Mouse (Mus musculus): Measurements from ENCODE around the gene Hoxa5. TPM values are rescaled to one million over a fixed set of nuclear protein-coding genes. Genes with fewer than 3 reads are reported as not detected.

The Hoxa5 gene
- total and polyA plus RNA-seq, 3 experiments, result 0.26 to 0.96 (median 0.45) TPM

GRCm38 (mm10) chr6:52202362-52203120, 1.8 kb downstream of the Hoxa5 start:
- no peak overlapping the region; the same call in 1 of the 2 replicates for H3K27ac ChIP-seq
- peak overlapping the region; percentile 53 for H3K4me3 ChIP-seq
- peaks cover 32% of the 10 kb centered on the region for H3K27me3 ChIP-seq (ENCODE audit: control insufficient read depth, insufficient read depth, low read length)
- 18% methylated on average over 22 of the region's 22 CpGs for WGBS
- no peaks in the 10 kb centered on the region for H3K79me2 ChIP-seq (replicated peaks; ENCODE audit: control insufficient read depth, insufficient read depth, low read length)
- H3K36me3 ChIP-seq (ENCODE audit: control insufficient read depth, insufficient read depth, low read length), result no peaks in the 10 kb centered on the region
- H3K9ac ChIP-seq (ENCODE audit: low read depth, low read length), result no peak overlapping the region
- no peaks in the 10 kb centered on the region for H3K4me1 ChIP-seq (ENCODE audit: control insufficient read depth, insufficient read depth, low read length)
- no peak for DNase-seq
- TF ChIP-seq CTCF (IDR thresholded peaks at IDR 0.05) (no peak), POLR2A (IDR thresholded peaks at IDR 0.05; ENCODE audit: insufficient read depth, low read depth, low read length) (no peak), EP300 (IDR thresholded peaks at IDR 0.05; ENCODE audit: insufficient read depth, low read depth, low read length) (no peak)
- intact Hi-C loops (cut with DNase I), result no loop called here

GRCm38 (mm10) chr6:52201269-52201668, 3.1 kb downstream of the Hoxa5 start:
- H3K9ac ChIP-seq (ENCODE audit: low read depth, low read length), result no peak overlapping the region
- H3K4me1 ChIP-seq (ENCODE audit: control insufficient read depth, insufficient read depth, low read length), result no peaks in the 10 kb centered on the region
- H3K79me2 ChIP-seq (replicated peaks; ENCODE audit: control insufficient read depth, insufficient read depth, low read length), result no peaks in the 10 kb centered on the region
- intact Hi-C loops (cut with DNase I), result no loop called here
- H3K36me3 ChIP-seq (ENCODE audit: control insufficient read depth, insufficient read depth, low read length), result no peaks in the 10 kb centered on the region
- H3K27me3 ChIP-seq (ENCODE audit: control insufficient read depth, insufficient read depth, low read length), result peaks cover 31% of the 10 kb centered on the region
- 55% methylated on average over 1 of the region's 1 CpGs for WGBS
- TF ChIP-seq EP300 (IDR thresholded peaks at IDR 0.05; ENCODE audit: insufficient read depth, low read depth, low read length) (no peak), CTCF (IDR thresholded peaks at IDR 0.05) (no peak), POLR2A (IDR thresholded peaks at IDR 0.05; ENCODE audit: insufficient read depth, low read depth, low read length) (no peak)
- no peak overlapping the region for H3K27ac ChIP-seq
- H3K4me3 ChIP-seq, result no peak overlapping the region
- DNase-seq, result no peak

GRCm38 (mm10) chr6:52200751-52201250, 3.6 kb downstream of the Hoxa5 start:
- H3K9ac ChIP-seq (ENCODE audit: low read depth, low read length), result no peak overlapping the region
- no peak for DNase-seq
- peaks cover 29% of the 10 kb centered on the region for H3K27me3 ChIP-seq (ENCODE audit: control insufficient read depth, insufficient read depth, low read length)
- intact Hi-C loops (cut with DNase I), result no loop called here
- no peaks in the 10 kb centered on the region for H3K79me2 ChIP-seq (replicated peaks; ENCODE audit: control insufficient read depth, insufficient read depth, low read length)
- no peaks in the 10 kb centered on the region for H3K4me1 ChIP-seq (ENCODE audit: control insufficient read depth, insufficient read depth, low read length)
- H3K36me3 ChIP-seq (ENCODE audit: control insufficient read depth, insufficient read depth, low read length), result no peaks in the 10 kb centered on the region
- 41% methylated on average over 10 of the region's 10 CpGs for WGBS
- no peak overlapping the region for H3K4me3 ChIP-seq
- H3K27ac ChIP-seq, result no peak overlapping the region
- TF ChIP-seq EP300 (IDR thresholded peaks at IDR 0.05; ENCODE audit: insufficient read depth, low read depth, low read length) (no peak), CTCF (IDR thresholded peaks at IDR 0.05) (no peak), POLR2A (IDR thresholded peaks at IDR 0.05; ENCODE audit: insufficient read depth, low read depth, low read length) (no peak)

GRCm38 (mm10) chr6:52200073-52200750, 4.2 kb downstream of the Hoxa5 start:
- TF ChIP-seq EP300 (IDR thresholded peaks at IDR 0.05; ENCODE audit: insufficient read depth, low read depth, low read length) (no peak), POLR2A (IDR thresholded peaks at IDR 0.05; ENCODE audit: insufficient read depth, low read depth, low read length) (no peak), CTCF (IDR thresholded peaks at IDR 0.05) (no peak)
- Histone ChIP-seq H3K9ac (ENCODE audit: low read depth, low read length) (no peak overlapping the region), H3K27me3 (ENCODE audit: control insufficient read depth, insufficient read depth, low read length) (peaks cover 26% of the 10 kb centered on the region), H3K79me2 (replicated peaks; ENCODE audit: control insufficient read depth, insufficient read depth, low read length) (no peaks in the 10 kb centered on the region), H3K27ac (no peak overlapping the region), H3K4me3 (no peak overlapping the region), H3K36me3 (ENCODE audit: control insufficient read depth, insufficient read depth, low read length) (no peaks in the 10 kb centered on the region), H3K4me1 (ENCODE audit: control insufficient read depth, insufficient read depth, low read length) (no peaks in the 10 kb centered on the region)
- 28% methylated on average over 30 of the region's 30 CpGs for WGBS
- intact Hi-C loops (cut with DNase I), result no loop called here
- no peak for DNase-seq

- intact Hi-C loops (cut with DNase I), result loop anchor here (2.0 to 5.0 kb wide), 2 partner anchors 194 to 320 kb away; no protein-coding TSS in a partner anchor
- no peak overlapping the region for H3K27ac ChIP-seq
- no peak overlapping the region for H3K9ac ChIP-seq (ENCODE audit: low read depth, low read length)
- H3K79me2 ChIP-seq (replicated peaks; ENCODE audit: control insufficient read depth, insufficient read depth, low read length), result no peaks in the 10 kb centered on the region
- H3K36me3 ChIP-seq (ENCODE audit: control insufficient read depth, insufficient read depth, low read length), result no peaks in the 10 kb centered on the region
- H3K4me1 ChIP-seq (ENCODE audit: control insufficient read depth, insufficient read depth, low read length), result no peaks in the 10 kb centered on the region
- H3K4me3 ChIP-seq, result no peak overlapping the region
- WGBS, result 6% methylated on average over 10 of the region's 10 CpGs
- DNase-seq, result no peak
- TF ChIP-seq POLR2A (IDR thresholded peaks at IDR 0.05; ENCODE audit: insufficient read depth, low read depth, low read length) (no peak), EP300 (IDR thresholded peaks at IDR 0.05; ENCODE audit: insufficient read depth, low read depth, low read length) (peak; percentile 42; the same call in 1 of the 2 replicates), CTCF (IDR thresholded peaks at IDR 0.05) (peak; percentile 77)
- H3K27me3 ChIP-seq (ENCODE audit: control insufficient read depth, insufficient read depth, low read length), result peaks cover 10% of the 10 kb centered on the region
These were observed 7.1 kb downstream of the Hoxa5 start for GRCm38 (mm10) chr6:52197271-52197670.
